Mouse (Mus musculus) ES-E14 (cell line): ENCODE data around the gene Tgfbi. TPM values are rescaled to one million over a fixed set of nuclear protein-coding genes. Genes with fewer than 3 reads are reported as not detected.

ENCODE experiments used
- DNase-seq: peaks from one replicate; pipeline ENCODE4 v3.0.0-alpha.2; 2013; ENCODE audit warnings: low read depth, low spot score
- H3K27ac ChIP-seq: 2 replicates; pipeline ENCODE4 v1.5.1; 2012; ENCODE audit warnings: low read depth, mild to moderate bottlenecking, low read length, moderate library complexity, mixed read lengths; ENCODE audit not compliant: poor library complexity, insufficient read depth, severe bottlenecking
- H3K36me3 ChIP-seq: 2 replicates; pipeline ENCODE4 v1.6.1; 2012; ENCODE audit warnings: mild to moderate bottlenecking, low read length, moderate library complexity, mixed read lengths; ENCODE audit not compliant: control insufficient read depth, poor library complexity, insufficient read depth, severe bottlenecking
- H3K4me1 ChIP-seq, 2 experiments: fragments of 150-350 bp in 1 of 2; sonication (generic) in 1 of 2; 2 replicates each; pipeline ENCODE4 v1.6.1; 2012; ENCODE audit warnings: low read length in 2 of 2, mild to moderate bottlenecking in 1 of 2, mixed read lengths in 1 of 2; ENCODE audit not compliant: control insufficient read depth in 2 of 2, insufficient read depth in 2 of 2, poor library complexity in 1 of 2
- H3K4me3 ChIP-seq, 2 experiments: fragments of 150-350 bp in 1 of 2; sonication (generic) in 1 of 2; 2 replicates each; pipeline ENCODE4 v1.5.1; 2012; ENCODE audit warnings: low read length in 2 of 2, low read depth in 1 of 2, mild to moderate bottlenecking in 1 of 2, mixed read lengths in 1 of 2; ENCODE audit not compliant: insufficient read depth in 1 of 2, poor library complexity in 1 of 2, severe bottlenecking in 1 of 2
- H3K9ac ChIP-seq: 2 replicates; pipeline ENCODE4 v1.6.1; 2012; ENCODE audit warnings: low read depth, mild to moderate bottlenecking, low read length, mixed read lengths; ENCODE audit not compliant: poor library complexity, insufficient read depth, severe bottlenecking
- H3K9me3 ChIP-seq: fragments of 150-350 bp; sonication (generic); 2 replicates; pipeline ENCODE4 v1.6.1; 2012; ENCODE audit warnings: low read depth, mild to moderate bottlenecking, low read length; ENCODE audit not compliant: control insufficient read depth, insufficient read depth
- CHD2 ChIP-seq: IDR thresholded peaks from 2 replicates; pipeline ENCODE4 v1.6.1; 2014; ENCODE audit warnings: mild to moderate bottlenecking, low read depth, low read length, inconsistent platforms
- HCFC1 ChIP-seq: IDR thresholded peaks from 2 replicates; pipeline ENCODE4 v1.6.1; 2012; ENCODE audit warnings: low read length, inconsistent platforms, borderline replicate concordance; ENCODE audit not compliant: insufficient read depth
- MAFK ChIP-seq: IDR thresholded peaks from 2 replicates; pipeline ENCODE4 v1.6.1; 2014; ENCODE audit warnings: mild to moderate bottlenecking, low read depth, low read length, inconsistent platforms; ENCODE audit not compliant: insufficient read depth
- ZC3H11A ChIP-seq: IDR thresholded peaks from 2 replicates; pipeline ENCODE4 v1.6.1; 2012; ENCODE audit warnings: low read depth, mild to moderate bottlenecking, inconsistent platforms, low read length, borderline replicate concordance
- ZNF384 ChIP-seq: IDR thresholded peaks from 2 replicates; pipeline ENCODE4 v1.6.1; 2012; ENCODE audit warnings: low read depth, low read length, inconsistent platforms
- in situ Hi-C, 2 experiments: fragments of 600-800 bp; cut with MboI; formaldehyde crosslinking; loops; one replicate each; pipeline ENCODE4 v1.15.1; 2025; ENCODE audit warnings: low sequenced_read_pairs in 2 of 2, inconsistent platforms in 1 of 2; ENCODE audit not compliant: unreplicated experiment in 2 of 2
- total RNA-seq: library from RNA; depleted of rRNA; stranded (reverse); fragments of 300-350 nt; gene quantifications from 2 replicates; pipeline ENCODE4 v1.2.3, GENCODE M21; 2012

Gene Tgfbi
- total RNA-seq, 1 experiment = 37.4 TPM

GRCm38 (mm10) chr13:56581512-56581911, 27.8 kb upstream of the Tgfbi start:
- in situ Hi-C loops = no loop called here
- no peak for DNase-seq
- Histone ChIP-seq H3K27ac (peak overlapping the region; percentile 51; the same call in 1 of the 2 replicates), H3K4me3 (peak overlapping the region in 1 of 2 experiments; percentile 44; a peak in 1 of 4 replicates), H3K9me3 (no peaks in the 10 kb centered on the region), H3K36me3 (no peaks in the 10 kb centered on the region), H3K9ac (no peak overlapping the region), H3K4me1 (peaks cover 6 to 18% of the 10 kb centered on the region in 2 experiments; a peak in 3 of 4 replicates)
- no peak for TF ChIP-seq CHD2
- TF ChIP-seq HCFC1 = no peak
- TF ChIP-seq ZNF384 = no peak
- no peak for TF ChIP-seq ZC3H11A
- no peak for TF ChIP-seq MAFK

GRCm38 (mm10) chr13:56581961-56582434, 27.3 kb upstream of the Tgfbi start:
- in situ Hi-C loops = no loop called here
- H3K27ac ChIP-seq = peak overlapping the region; percentile 94
- no peaks in the 10 kb centered on the region for H3K36me3 ChIP-seq
- peak overlapping the region; percentile 0 to 63; a peak in 3 of 4 replicates for H3K4me3 ChIP-seq
- peaks cover 6 to 18% of the 10 kb centered on the region in 2 experiments; a peak in 3 of 4 replicates for H3K4me1 ChIP-seq
- no peaks in the 10 kb centered on the region for H3K9me3 ChIP-seq
- H3K9ac ChIP-seq = peak overlapping the region; percentile 58; the same call in 1 of the 2 replicates
- TF ChIP-seq ZC3H11A (no peak), HCFC1 (no peak), CHD2 (no peak), MAFK (no peak), ZNF384 (no peak)
- DNase-seq = no peak

DNA sequence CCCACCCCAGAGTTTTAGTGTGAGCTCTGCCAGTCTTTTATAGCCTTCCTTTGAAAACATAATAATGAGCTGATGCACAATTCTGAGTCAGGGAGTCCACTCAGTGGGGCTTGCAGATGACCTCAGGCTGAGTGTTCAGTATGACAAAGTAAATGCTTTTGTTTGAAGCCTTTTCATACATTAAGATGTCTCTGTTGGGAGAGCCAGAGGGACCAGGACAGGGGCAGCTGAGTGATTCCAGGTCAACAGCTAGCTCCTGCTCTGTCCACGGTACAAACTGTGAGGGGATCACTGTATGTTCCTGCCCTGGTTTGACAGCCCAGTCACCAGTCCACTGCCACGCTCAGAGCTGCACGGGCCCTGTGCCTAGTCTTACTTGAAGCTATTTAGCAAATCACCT, 26.6 kb upstream of the Tgfbi start:
- no peak overlapping the region for H3K9ac ChIP-seq

DNA sequence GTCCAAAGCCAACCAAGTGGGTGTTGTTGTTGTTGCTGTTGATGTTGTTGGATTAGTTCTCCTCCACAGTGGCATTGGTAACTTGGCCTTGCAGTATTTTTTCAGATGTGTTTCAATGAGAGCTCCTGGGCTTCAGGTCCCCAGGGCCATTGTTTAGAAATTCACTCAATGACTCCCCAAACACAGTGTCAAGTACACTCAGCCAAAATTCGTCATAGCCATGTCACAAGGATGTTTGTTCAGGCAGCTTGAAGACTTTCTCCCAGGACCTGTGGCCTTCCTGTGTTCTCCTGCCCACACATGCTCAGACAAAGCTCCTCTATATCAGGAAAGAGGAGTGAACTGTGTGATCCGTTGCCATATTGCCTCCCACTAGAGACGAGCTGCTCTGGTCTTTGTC, 23.3 kb upstream of the Tgfbi start:
- Histone ChIP-seq H3K4me1 (peaks cover 6 to 16% of the 10 kb centered on the region in 2 experiments; a peak in 3 of 4 replicates), H3K9me3 (no peaks in the 10 kb centered on the region), H3K27ac (no peak overlapping the region), H3K9ac (no peak overlapping the region), H3K36me3 (no peaks in the 10 kb centered on the region), H3K4me3 (no peak overlapping the region)
- no peak for TF ChIP-seq MAFK
- TF ChIP-seq HCFC1 = no peak
- TF ChIP-seq ZC3H11A = no peak
- TF ChIP-seq CHD2 = no peak
- no peak for TF ChIP-seq ZNF384
- in situ Hi-C loops = no loop called here
- no peak for DNase-seq

More for the DNA sequence above, 26.6 kb upstream of the Tgfbi start:
- peak overlapping the region; percentile 46; the same call in 1 of the 2 replicates for H3K27ac ChIP-seq
- no peak for DNase-seq
- in situ Hi-C loops = no loop called here
- no peaks in the 10 kb centered on the region for H3K36me3 ChIP-seq
- H3K9me3 ChIP-seq = no peaks in the 10 kb centered on the region
- no peak overlapping the region for H3K4me3 ChIP-seq
- H3K4me1 ChIP-seq = peaks cover 6 to 18% of the 10 kb centered on the region in 2 experiments; a peak in 3 of 4 replicates
- no peak for TF ChIP-seq ZNF384
- no peak for TF ChIP-seq MAFK
- TF ChIP-seq HCFC1 = no peak
- no peak for TF ChIP-seq CHD2
- no peak for TF ChIP-seq ZC3H11A
